Mouse (Mus musculus): ENCODE data around the gene Adcy7.

The Adcy7 gene

GRCm38 (mm10) chr8:88339221-88339620 is 67.0 kb downstream of the Adcy7 start:
- peak; percentile 47 for DNase-seq

GRCm38 (mm10) chr8:88339887-88340695 is 67.9 kb downstream of the Adcy7 start:
- no peak for DNase-seq

- no peak for DNase-seq
Measured at GRCm38 (mm10) chr8:88342026-88342425, 69.8 kb downstream of the Adcy7 start.

- DNase-seq, result no peak
Measured at GRCm38 (mm10) chr8:88349046-88349445, 76.8 kb downstream of the Adcy7 start.

- DNase-seq, result no peak
Measured at GRCm38 (mm10) chr8:88357226-88357933, 85.2 kb downstream of the Adcy7 start.

GRCm38 (mm10) chr8:88357946-88358345 is 85.7 kb downstream of the Adcy7 start:
- no peak for DNase-seq

GRCm38 (mm10) chr8:88359959-88360358 is 87.8 kb downstream of the Adcy7 start:
- DNase-seq, result no peak

GRCm38 (mm10) chr8:88361044-88361707 is 89.0 kb downstream of the Adcy7 start:
- DNase-seq, result peak; percentile 41

- peak; percentile 80 for DNase-seq
Measured at GRCm38 (mm10) chr8:88361708-88362428, 89.7 kb downstream of the Adcy7 start, which contains the start of gene Brd7. Brd7 (minus strand) TSS chr8:88362194.

- DNase-seq, result peak; percentile 61
Measured at GRCm38 (mm10) chr8:88362446-88363150, 90.4 kb downstream of the Adcy7 start.

- DNase-seq, result no peak
Measured at GRCm38 (mm10) chr8:88369221-88369620, 97.0 kb downstream of the Adcy7 start.

GRCm38 (mm10) chr8:88369805-88370204 is 97.6 kb downstream of the Adcy7 start:
- DNase-seq, result no peak

GRCm38 (mm10) chr8:88371522-88371921 is 99.3 kb downstream of the Adcy7 start:
- DNase-seq, result no peak

GRCm38 (mm10) chr8:88376836-88377582 is 104.8 kb downstream of the Adcy7 start:
- DNase-seq, result peak; percentile 45
